Comparison of ENCODE assay signal across 12 mouse cellular contexts in the genomic region with DNA sequence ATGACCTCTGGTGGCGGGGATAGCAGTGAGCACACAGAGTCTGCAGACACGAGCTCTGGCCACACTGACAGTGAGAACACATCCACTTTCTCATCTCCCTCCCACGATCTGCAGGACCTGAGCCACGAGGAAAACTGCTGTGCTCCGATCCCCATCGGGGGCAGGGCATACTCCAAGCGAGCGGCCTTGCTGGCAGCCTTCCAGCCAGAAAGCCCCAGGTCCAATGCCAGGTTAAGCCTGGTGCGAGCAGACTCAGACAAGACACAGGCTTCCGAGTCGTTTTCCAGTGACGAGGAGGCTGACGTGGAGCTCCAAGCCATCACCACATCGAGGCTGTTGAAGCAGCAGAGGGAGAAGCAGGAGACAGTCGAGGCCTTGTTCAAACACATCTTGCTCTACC. TPM values are rescaled to one million over a fixed set of nuclear protein-coding genes. Genes with fewer than 3 reads are reported as not detected.
DNase-seq lines count a peak whose midpoint lies in the region; ATAC-seq lines count a peak whose summit lies in the region.
"Had no signal": no experiment of that assay in that cellular context is flagged by ENCODE, and none has a peak within 500 bp of the region (broad histone marks: within the 10 kb centered on the region; RNA-seq: fewer than 3 reads in every experiment).

No protein-coding gene starts in this region.

- H3K36me3 ChIP-seq in limb, embryonic 13.5 days, result peaks cover 41% of the 10 kb centered on the region; the same call in 1 of the 2 replicates
- no peaks in the 10 kb centered on the region for H3K36me3 ChIP-seq in limb, embryonic 10.5 days
- H3K36me3 ChIP-seq: intestine, embryonic 15.5 days had no signal

- peak; percentile 28; the same call in 1 of the 2 replicates for ATAC-seq in limb, embryonic 13.5 days (ENCODE audit: low FRiP score, low read depth)

- no peak overlapping the region for H3K4me2 ChIP-seq in limb, embryonic 13.5 days (replicated peaks)
- H3K4me2 ChIP-seq: intestine, embryonic 15.5 days had no signal

- peaks cover 18% of the 10 kb centered on the region for H3K4me1 ChIP-seq in limb, embryonic 13.5 days
- peaks cover 8% of the 10 kb centered on the region for H3K4me1 ChIP-seq in limb, embryonic 10.5 days
- H3K4me1 ChIP-seq: intestine, embryonic 15.5 days had no signal

- no peak overlapping the region for H3K9ac ChIP-seq in limb, embryonic 13.5 days
- H3K9ac ChIP-seq: intestine, embryonic 15.5 days had no signal

- H3K27ac ChIP-seq in limb, embryonic 13.5 days, result no peak overlapping the region
- H3K27ac ChIP-seq in limb, embryonic 10.5 days, result no peak overlapping the region
- H3K27ac ChIP-seq: intestine, embryonic 15.5 days had no signal

- DNase-seq in cerebellum, adult 9-11 months, result peak; percentile 48
- DNase-seq in cerebellum, adult 9-10 months, result no peak
- no peak for DNase-seq in limb, embryonic 10.5 days (ENCODE audit: low spot score)
- peak; percentile 20 for DNase-seq in ZHBTc4 (ENCODE audit: low read depth, low spot score)
- DNase-seq in kidney, postnatal 14 days, result peak; percentile 58
- no peak for DNase-seq in embryo, embryonic 11 days
- DNase-seq: B cell, adult 2 months; right cerebral cortex, adult 18-20 months; thymus, postnatal 4 days had no signal

- no peaks in the 10 kb centered on the region for H3K9me3 ChIP-seq in limb, embryonic 13.5 days
- no peaks in the 10 kb centered on the region for H3K9me3 ChIP-seq in limb, embryonic 10.5 days (replicated peaks)
- H3K9me3 ChIP-seq: intestine, embryonic 15.5 days had no signal

- H3K4me3 ChIP-seq in limb, embryonic 13.5 days, result no peak overlapping the region
- no peak overlapping the region for H3K4me3 ChIP-seq in limb, embryonic 10.5 days
- H3K4me3 ChIP-seq: erythroblast, embryonic 14.5 days; intestine, embryonic 15.5 days had no signal

- 61% methylated on average over 15 of the region's 15 CpGs for WGBS in limb, embryonic 13.5 days
- 87% methylated on average over 15 of the region's 15 CpGs for WGBS in limb, embryonic 10.5 days

- H3K27me3 ChIP-seq in limb, embryonic 13.5 days, result no peaks in the 10 kb centered on the region
- H3K27me3 ChIP-seq in limb, embryonic 10.5 days (ENCODE audit: low read depth, poor library complexity, severe bottlenecking), result no peaks in the 10 kb centered on the region
- H3K27me3 ChIP-seq: intestine, embryonic 15.5 days had no signal

RNA-seq across cellular contexts. Expression of a gene that starts 57.9 kb away (rescaled TPM):
- polyA plus RNA-seq in limb, embryonic 13.5 days (2015; fragmentation: Nextera tagmentation; extraction: Ambion mirVana), result 9.9 and 10.7 TPM in 2 replicates
- 3.4 and 5.3 TPM in 2 replicates for polyA plus RNA-seq in limb, embryonic 10.5 days (2016; fragmentation: Nextera tagmentation; extraction: Ambion mirVana)

Comparison
In these comparisons a context has a peak if more than half of its experiments do, and no peak if none do; other contexts are left out.
1. DNase-seq: peak in cerebellum, adult 9-11 months (single experiment), ZHBTc4 (single experiment) and kidney, postnatal 14 days (single experiment); none in cerebellum, adult 9-10 months (single experiment), limb, embryonic 10.5 days (single experiment) and embryo, embryonic 11 days (single experiment).